Mouse (Mus musculus): ENCODE data around the gene Nav1. TPM values are rescaled to one million over a fixed set of nuclear protein-coding genes. Genes with fewer than 3 reads are reported as not detected.

The Nav1 gene
- total and polyA plus RNA-seq, 2 experiments from 2014 or later = 46.5 to 99.1 TPM

GRCm38 (mm10) chr1:135461097-135461730, 145.9 kb downstream of the Nav1 start:
- Histone ChIP-seq H3K4me1 (ENCODE audit: insufficient read depth, low read length) (no peaks in the 10 kb centered on the region), H3K9me3 (ENCODE audit: low read length) (no peaks in the 10 kb centered on the region), H3K27me3 (ENCODE audit: insufficient read depth, low read length) (no peaks in the 10 kb centered on the region), H3K27ac (ENCODE audit: low read depth, low read length) (no peak overlapping the region), H3K4me3 (ENCODE audit: low read depth, low read length) (no peak overlapping the region), H3K4me2 (ENCODE audit: low read depth, low read length, poor library complexity, severe bottlenecking) (no peak overlapping the region), H3K9ac (replicated peaks; ENCODE audit: low read length, poor library complexity, severe bottlenecking) (no peak overlapping the region), H3K36me3 (ENCODE audit: insufficient read depth, low read length) (peaks cover 84% of the 10 kb centered on the region)
- peak; percentile 83 for TF ChIP-seq CTCF (IDR thresholded peaks at IDR 0.05)
- DNase-seq (ENCODE audit: low spot score) (peak; percentile 70), ATAC-seq (ENCODE audit: low FRiP score) (peak; percentile 22; the same call in 1 of the 2 replicates)
- WGBS = 83% methylated on average over 3 of the region's 3 CpGs

DNA sequence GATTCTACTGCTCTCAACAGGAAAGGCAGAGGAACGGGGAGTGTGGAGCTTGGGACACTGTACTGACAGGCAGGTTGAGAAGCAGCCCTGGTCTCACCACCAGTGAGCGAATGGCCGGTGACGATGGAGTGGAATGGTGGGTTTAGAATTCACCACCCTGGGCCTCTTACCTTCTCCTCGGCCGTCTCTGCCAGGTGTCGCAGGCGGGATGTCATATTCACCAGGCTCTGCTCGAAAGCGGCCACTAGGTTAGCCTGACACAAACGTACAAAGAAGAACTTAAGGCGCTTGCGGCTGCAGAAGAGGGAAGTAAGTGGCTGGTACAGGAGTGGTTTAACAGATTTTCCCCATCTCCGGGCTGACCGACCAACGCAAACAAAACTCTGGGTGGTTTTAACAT, 146.6 kb downstream of the Nav1 start:
- no peaks in the 10 kb centered on the region for H3K27me3 ChIP-seq (ENCODE audit: insufficient read depth, low read length)
- no peak overlapping the region for H3K4me2 ChIP-seq (ENCODE audit: low read depth, low read length, poor library complexity, severe bottlenecking)
- TF ChIP-seq CTCF (IDR thresholded peaks at IDR 0.05) = no peak
- ATAC-seq (ENCODE audit: low FRiP score) (0 out of 2 replicates have a peak, but pooled peaks have one; percentile 7), DNase-seq (ENCODE audit: low spot score) (no peak)
- H3K4me1 ChIP-seq (ENCODE audit: insufficient read depth, low read length) = no peaks in the 10 kb centered on the region
- H3K36me3 ChIP-seq (ENCODE audit: insufficient read depth, low read length) = peaks cover 77% of the 10 kb centered on the region
- no peak overlapping the region for H3K27ac ChIP-seq (ENCODE audit: low read depth, low read length)
- no peaks in the 10 kb centered on the region for H3K9me3 ChIP-seq (ENCODE audit: low read length)
- H3K9ac ChIP-seq (replicated peaks; ENCODE audit: low read length, poor library complexity, severe bottlenecking) = no peak overlapping the region
- WGBS = 95% methylated on average over 16 of the region's 16 CpGs
- no peak overlapping the region for H3K4me3 ChIP-seq (ENCODE audit: low read depth, low read length)

DNA sequence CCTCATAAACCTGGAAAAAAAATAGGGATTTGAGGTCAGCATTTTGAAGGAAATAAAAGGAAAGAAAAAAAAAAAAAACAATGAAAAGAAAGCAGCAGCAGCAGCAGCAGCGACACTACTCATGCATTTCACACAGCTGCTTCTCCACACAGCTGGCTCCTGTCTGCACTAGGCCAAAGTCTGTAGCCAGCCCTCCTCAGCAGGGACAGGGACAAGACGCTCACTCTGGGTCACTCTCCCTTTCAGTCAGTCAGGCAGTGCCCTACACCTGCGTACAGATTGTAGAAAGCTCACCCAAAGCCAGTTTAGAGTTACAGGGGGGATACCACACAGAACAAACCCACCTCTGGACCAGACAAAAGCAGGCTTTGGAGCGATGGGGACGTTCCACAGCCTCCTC, 149.2 kb downstream of the Nav1 start:
- WGBS = 93% methylated on average over 5 of the region's 5 CpGs
- Histone ChIP-seq H3K4me2 (ENCODE audit: low read depth, low read length, poor library complexity, severe bottlenecking) (no peak overlapping the region), H3K4me1 (ENCODE audit: insufficient read depth, low read length) (no peaks in the 10 kb centered on the region), H3K36me3 (ENCODE audit: insufficient read depth, low read length) (peaks cover 75% of the 10 kb centered on the region), H3K4me3 (ENCODE audit: low read depth, low read length) (no peak overlapping the region), H3K9me3 (ENCODE audit: low read length) (no peaks in the 10 kb centered on the region), H3K27ac (ENCODE audit: low read depth, low read length) (no peak overlapping the region), H3K9ac (replicated peaks; ENCODE audit: low read length, poor library complexity, severe bottlenecking) (no peak overlapping the region), H3K27me3 (ENCODE audit: insufficient read depth, low read length) (no peaks in the 10 kb centered on the region)
- TF ChIP-seq CTCF (IDR thresholded peaks at IDR 0.05) = no peak
- ATAC-seq (ENCODE audit: low FRiP score) (no peak), DNase-seq (ENCODE audit: low spot score) (no peak)

GRCm38 (mm10) chr1:135452259-135452658, 154.8 kb downstream of the Nav1 start:
- DNase-seq (ENCODE audit: low spot score) (peak; percentile 59), ATAC-seq (ENCODE audit: low FRiP score) (no peak)
- Histone ChIP-seq H3K27ac (ENCODE audit: low read depth, low read length) (no peak overlapping the region), H3K36me3 (ENCODE audit: insufficient read depth, low read length) (peaks cover 73% of the 10 kb centered on the region), H3K9ac (replicated peaks; ENCODE audit: low read length, poor library complexity, severe bottlenecking) (no peak overlapping the region), H3K4me1 (ENCODE audit: insufficient read depth, low read length) (no peaks in the 10 kb centered on the region), H3K9me3 (ENCODE audit: low read length) (no peaks in the 10 kb centered on the region), H3K4me3 (ENCODE audit: low read depth, low read length) (no peak overlapping the region), H3K27me3 (ENCODE audit: insufficient read depth, low read length) (no peaks in the 10 kb centered on the region), H3K4me2 (ENCODE audit: low read depth, low read length, poor library complexity, severe bottlenecking) (no peak overlapping the region)
- peak; percentile 65 for TF ChIP-seq CTCF (IDR thresholded peaks at IDR 0.05)
- WGBS = 78% methylated on average over 10 of the region's 10 CpGs

- H3K27me3 ChIP-seq (ENCODE audit: insufficient read depth, low read length) = no peaks in the 10 kb centered on the region
- TF ChIP-seq CTCF (IDR thresholded peaks at IDR 0.05) = no peak
- H3K9ac ChIP-seq (replicated peaks; ENCODE audit: low read length, poor library complexity, severe bottlenecking) = no peak overlapping the region
- no peaks in the 10 kb centered on the region for H3K9me3 ChIP-seq (ENCODE audit: low read length)
- 92% methylated on average over 2 of the region's 2 CpGs for WGBS
- no peak for DNase-seq (ENCODE audit: low spot score)
- ATAC-seq (ENCODE audit: low FRiP score) = no peak
- H3K36me3 ChIP-seq (ENCODE audit: insufficient read depth, low read length) = peaks cover 65% of the 10 kb centered on the region
- H3K4me3 ChIP-seq (ENCODE audit: low read depth, low read length) = no peak overlapping the region
- no peak overlapping the region for H3K4me2 ChIP-seq (ENCODE audit: low read depth, low read length, poor library complexity, severe bottlenecking)
- no peaks in the 10 kb centered on the region for H3K4me1 ChIP-seq (ENCODE audit: insufficient read depth, low read length)
- H3K27ac ChIP-seq (ENCODE audit: low read depth, low read length) = no peak overlapping the region
Measured at GRCm38 (mm10) chr1:135451419-135451818, 155.7 kb downstream of the Nav1 start.

DNA sequence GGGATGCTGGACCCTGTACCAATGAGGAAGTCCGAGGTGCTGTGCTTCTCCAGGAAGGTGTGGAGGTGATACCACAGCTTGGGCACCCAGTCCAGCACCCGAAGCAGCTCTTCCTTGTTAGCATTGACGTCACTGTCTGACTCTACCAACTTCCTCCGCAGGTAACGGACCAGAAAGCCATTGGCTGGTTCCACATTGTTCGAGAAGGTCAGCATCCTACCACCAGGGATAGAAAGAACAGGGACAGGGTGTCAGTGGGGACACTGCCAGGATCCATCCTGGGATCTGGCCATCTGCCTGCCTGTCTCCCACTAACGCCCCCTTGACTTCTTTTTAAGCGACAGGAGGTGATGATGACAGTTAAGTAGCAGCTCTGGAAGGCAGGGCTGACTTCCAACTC, 157.2 kb downstream of the Nav1 start:
- Histone ChIP-seq H3K4me3 (ENCODE audit: low read depth, low read length) (no peak overlapping the region), H3K27me3 (ENCODE audit: insufficient read depth, low read length) (no peaks in the 10 kb centered on the region), H3K4me2 (ENCODE audit: low read depth, low read length, poor library complexity, severe bottlenecking) (no peak overlapping the region), H3K36me3 (ENCODE audit: insufficient read depth, low read length) (peaks cover 59% of the 10 kb centered on the region), H3K27ac (ENCODE audit: low read depth, low read length) (no peak overlapping the region), H3K4me1 (ENCODE audit: insufficient read depth, low read length) (no peaks in the 10 kb centered on the region), H3K9ac (replicated peaks; ENCODE audit: low read length, poor library complexity, severe bottlenecking) (no peak overlapping the region), H3K9me3 (ENCODE audit: low read length) (no peaks in the 10 kb centered on the region)
- WGBS = 93% methylated on average over 8 of the region's 8 CpGs
- ATAC-seq (ENCODE audit: low FRiP score) (no peak), DNase-seq (ENCODE audit: low spot score) (no peak)
- TF ChIP-seq CTCF (IDR thresholded peaks at IDR 0.05) = no peak

Data from midbrain, postnatal 0 days (tissue).